Mouse (Mus musculus): ENCODE measurements at regions not wholly inside any gene's neighbourhood (a gene's known extent, or its start where the extent isn't known, plus 50 kb on each side); places are given as distances from the start of the nearest gene placed in this dataset.

- TF ChIP-seq GATA1 (IDR thresholded peaks at IDR 0.05; ENCODE audit: low read length) = no peak
- TF ChIP-seq TAL1 (IDR thresholded peaks at IDR 0.05; ENCODE audit: low read length) = no peak
These were observed 450.9 kb upstream of the Ubash3b start for GRCm38 (mm10) chr9:41612452-41612795.
